Comparison of ENCODE assay signal across 8 mouse cellular contexts in the genomic region with DNA sequence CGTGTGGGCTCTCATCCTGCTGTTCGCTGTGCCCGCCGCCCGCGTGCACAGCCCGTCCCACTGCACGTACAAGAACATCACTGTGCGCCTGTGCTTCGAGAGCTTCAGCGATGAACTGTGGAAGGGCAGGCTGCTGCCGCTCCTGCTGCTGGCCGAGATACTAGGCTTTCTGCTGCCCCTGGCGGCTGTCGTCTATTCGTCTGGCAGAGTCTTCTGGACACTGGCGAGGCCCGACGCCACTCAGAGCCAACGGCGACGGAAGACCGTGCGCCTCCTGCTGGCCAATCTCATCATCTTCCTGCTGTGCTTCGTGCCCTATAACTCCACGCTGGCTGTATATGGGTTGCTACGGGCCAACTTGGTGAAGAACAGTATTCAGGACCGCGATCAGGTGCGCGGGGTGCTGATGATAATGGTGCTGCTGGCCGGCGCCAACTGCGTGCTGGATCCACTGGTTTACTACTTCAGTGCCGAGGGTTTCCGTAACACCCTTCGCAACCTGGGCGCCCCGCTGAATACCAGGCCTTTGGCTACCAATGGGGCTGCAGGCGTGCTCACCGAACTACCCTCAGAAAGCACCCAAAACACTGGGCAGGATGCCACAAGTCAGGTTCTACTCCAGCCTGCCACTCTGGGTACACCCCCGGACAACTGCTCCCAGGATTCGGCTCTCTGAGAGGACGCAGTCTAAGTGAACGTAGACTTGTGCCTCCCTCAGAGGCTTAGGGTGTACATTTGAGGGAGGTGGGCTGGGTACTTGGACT. TPM values are rescaled to one million over a fixed set of nuclear protein-coding genes. Genes with fewer than 3 reads are reported as not detected.
DNase-seq lines count a peak whose midpoint lies in the region; ATAC-seq and TF ChIP-seq lines count a peak whose summit lies in the region.

No protein-coding gene starts in this region.

- no peaks in the 10 kb centered on the region for H3K27me3 ChIP-seq in hindbrain, embryonic 16.5 days (replicated peaks; ENCODE audit: control insufficient read depth, insufficient read depth, low read length)

- H3K4me2 ChIP-seq in hindbrain, embryonic 16.5 days (ENCODE audit: low read length): peak overlapping the region; percentile 81

- peak overlapping the region; percentile 46 for H3K4me3 ChIP-seq in hindbrain, embryonic 16.5 days (ENCODE audit: low read length)
- H3K4me3 ChIP-seq in left cerebral cortex, adult 2 months: peak overlapping the region; percentile 35

- H3K4me1 ChIP-seq in hindbrain, embryonic 16.5 days (ENCODE audit: control insufficient read depth, insufficient read depth, low read depth, low read length): peaks cover 4% of the 10 kb centered on the region

- intact Hi-C loops in left cerebral cortex, adult 2 months (cut with DNase I): loop anchor here (5.0 kb wide), 2 partner anchors 180 to 225 kb away; partner anchors contain the start of gene P3h3

- H3K27ac ChIP-seq in hindbrain, embryonic 16.5 days (ENCODE audit: low read depth, low read length): peak overlapping the region; percentile 87
- H3K27ac ChIP-seq in left cerebral cortex, adult 2 months: no peak overlapping the region; the same call in 1 of the 2 replicates

- WGBS in hindbrain, embryonic 16.5 days: 24% methylated on average over 45 of the region's 45 CpGs

- TF ChIP-seq CTCF in left cerebral cortex, adult 2 months (IDR thresholded peaks at IDR 0.05): peak; percentile 86

- no peaks in the 10 kb centered on the region for H3K36me3 ChIP-seq in hindbrain, embryonic 16.5 days (ENCODE audit: control insufficient read depth, insufficient read depth, low read length)

- H3K9me3 ChIP-seq in hindbrain, embryonic 16.5 days (ENCODE audit: control insufficient read depth, low read length): no peaks in the 10 kb centered on the region

- peak overlapping the region; percentile 75 for H3K9ac ChIP-seq in hindbrain, embryonic 16.5 days (ENCODE audit: low read depth, low read length)

- peak; percentile 93 for DNase-seq in adrenal gland, postnatal 10 days
- DNase-seq in cerebellum, postnatal 25 days: peak; percentile 85 to 92
- peak; percentile 89 for DNase-seq in gastrocnemius, adult 18-20 months (ENCODE audit: low spot score)
- peak; percentile 74 to 80 for DNase-seq in left cerebral cortex, adult 2 months (ENCODE audit: extremely low spot score in 1 of 2, low spot score in 2 of 2)
- peak; percentile 94 to 96 for DNase-seq in lung, postnatal 4 days
- DNase-seq in right cerebral cortex, postnatal 4 days: peak; percentile 93
- DNase-seq in thymus, postnatal 25 days: no peak

- ATAC-seq in hindbrain, embryonic 16.5 days: peak; percentile 92

RNA-seq across cellular contexts. Expression of gene Chd4, which starts 13.8 kb away (rescaled TPM):
- 100 to 1,000 TPM; 156 to 198 TPM for total RNA-seq in adrenal gland, postnatal 10 days (2021)
- 10 to 100 TPM; 64.1 to 70.6 TPM for total RNA-seq in gastrocnemius, adult 18-20 months (2021)
- polyA plus RNA-seq in hindbrain, embryonic 16.5 days (2015; fragmentation: Nextera tagmentation; extraction: Ambion mirVana): 66.6 and 68.4 TPM in 2 replicates
- total RNA-seq in left cerebral cortex, adult 2 months (2021): 100 to 1,000 TPM; 166 to 171 TPM

RNA-seq across cellular contexts. Expression of gene Lpar5, which starts 14.3 kb away (rescaled TPM):
- 1 to 10 TPM in 1 of 2 experiments, under 1 TPM in 1; 0.90 to 1.4 TPM for total RNA-seq in adrenal gland, postnatal 10 days (2021)
- not detected for total RNA-seq in gastrocnemius, adult 18-20 months (2021)
- 0.36 and 0.85 TPM in 2 replicates for polyA plus RNA-seq in hindbrain, embryonic 16.5 days (2015; fragmentation: Nextera tagmentation; extraction: Ambion mirVana)
- under 1 TPM; 0.50 to 0.68 TPM for total RNA-seq in left cerebral cortex, adult 2 months (2021)

RNA-seq across cellular contexts. Expression of gene Acrbp, which starts 32.5 kb away (rescaled TPM):
- total RNA-seq in adrenal gland, postnatal 10 days (2021): 1 to 10 TPM; 4.6 to 7.5 TPM
- 1 to 10 TPM; 2.0 to 2.4 TPM for total RNA-seq in gastrocnemius, adult 18-20 months (2021)
- polyA plus RNA-seq in hindbrain, embryonic 16.5 days (2015; fragmentation: Nextera tagmentation; extraction: Ambion mirVana): 18.2 and 20.9 TPM in 2 replicates
- total RNA-seq in left cerebral cortex, adult 2 months (2021): 10 to 100 TPM; 12.2 to 18.4 TPM

RNA-seq across cellular contexts. Expression of gene Ing4, which starts 42.4 kb away (rescaled TPM):
- 10 to 100 TPM; 72.5 to 83.1 TPM for total RNA-seq in adrenal gland, postnatal 10 days (2021)
- total RNA-seq in gastrocnemius, adult 18-20 months (2021): 10 to 100 TPM; 22.0 to 23.2 TPM
- polyA plus RNA-seq in hindbrain, embryonic 16.5 days (2015; fragmentation: Nextera tagmentation; extraction: Ambion mirVana): 133 and 137 TPM in 2 replicates
- total RNA-seq in left cerebral cortex, adult 2 months (2021): 10 to 100 TPM; 49.5 to 56.6 TPM

RNA-seq across cellular contexts. Expression of gene Nop2, which starts 49.7 kb away (rescaled TPM):
- total RNA-seq in adrenal gland, postnatal 10 days (2021): 10 to 100 TPM; 36.7 to 42.2 TPM
- 10 to 100 TPM; 16.3 to 17.7 TPM for total RNA-seq in gastrocnemius, adult 18-20 months (2021)
- polyA plus RNA-seq in hindbrain, embryonic 16.5 days (2015; fragmentation: Nextera tagmentation; extraction: Ambion mirVana): 48.6 and 50.7 TPM in 2 replicates
- 10 to 100 TPM; 28.1 to 32.1 TPM for total RNA-seq in left cerebral cortex, adult 2 months (2021)
